Mouse (Mus musculus) frontal cortex, postnatal 10 days (tissue): ENCODE measurements around the gene Nemp1.

Experiments
- DNase-seq, 2 experiments: peaks; one replicate each; pipeline ENCODE4 v3.0.0; 2022; ENCODE audit warnings: low spot score in 2 of 2, mixed read lengths in 1 of 2

The Nemp1 gene

DNA sequence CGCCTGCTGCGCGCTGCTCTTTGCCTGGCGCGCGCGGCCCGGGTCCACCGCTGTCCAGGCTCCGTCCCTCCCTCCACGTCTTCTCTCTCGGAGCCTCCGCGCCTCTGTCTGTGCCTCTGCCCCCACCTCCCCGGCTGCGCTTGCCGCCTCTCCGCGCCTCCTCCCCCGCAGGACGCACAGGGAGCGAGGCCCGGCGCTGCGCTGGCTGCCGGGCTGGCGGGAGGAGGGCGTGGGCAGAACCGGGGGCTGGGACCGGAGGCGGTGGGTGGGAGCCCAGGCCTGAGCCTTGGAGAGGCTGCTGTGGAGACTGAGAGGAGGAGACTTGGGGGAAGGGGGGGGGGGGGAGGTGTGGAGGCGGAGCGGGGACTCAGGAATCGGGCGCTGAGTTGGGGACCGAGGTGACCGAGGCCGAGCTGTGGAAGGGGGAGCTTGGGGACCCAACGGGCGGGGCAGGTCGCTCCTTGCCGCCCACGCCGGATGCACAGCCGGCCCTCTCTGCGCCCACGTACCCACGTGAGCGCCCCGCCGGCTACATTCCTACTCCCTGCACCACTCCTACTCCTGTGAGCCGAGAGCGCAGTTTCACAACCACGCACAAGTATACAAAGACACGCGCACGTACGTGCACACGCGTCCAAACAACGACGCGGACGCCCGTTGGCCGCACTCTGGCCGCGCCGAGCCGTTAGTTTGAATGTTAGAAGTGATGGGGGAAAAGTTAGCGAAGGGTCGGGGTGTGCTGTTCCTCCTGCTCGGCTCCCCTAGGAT, at the start of gene Nemp1:
TSS of gene Nemp1 (plus strand) at position 401 of the 768 bp plus-strand sequence.
- peak; percentile 73 for DNase-seq

DNA sequence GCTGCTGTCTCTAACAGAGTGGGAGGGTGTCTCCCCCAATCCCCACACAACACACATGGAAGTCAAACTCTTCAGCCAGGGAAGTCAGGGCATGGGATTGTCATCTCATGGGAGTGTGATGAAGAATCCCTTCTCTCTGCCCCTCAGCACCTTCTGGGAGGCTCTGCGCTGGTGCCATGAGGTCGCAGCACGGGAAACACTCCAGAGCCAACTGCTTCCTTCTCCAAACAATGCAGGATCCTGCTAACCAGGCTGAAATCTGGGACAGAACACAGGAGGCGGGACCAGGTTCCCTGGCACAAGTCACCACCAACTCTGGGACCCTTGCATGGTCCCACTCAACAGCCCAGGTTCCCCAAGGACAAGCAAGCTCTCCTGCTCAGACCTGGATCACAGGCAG, 49.4 kb upstream of the Nemp1 start:
- DNase-seq: no peak

DNA sequence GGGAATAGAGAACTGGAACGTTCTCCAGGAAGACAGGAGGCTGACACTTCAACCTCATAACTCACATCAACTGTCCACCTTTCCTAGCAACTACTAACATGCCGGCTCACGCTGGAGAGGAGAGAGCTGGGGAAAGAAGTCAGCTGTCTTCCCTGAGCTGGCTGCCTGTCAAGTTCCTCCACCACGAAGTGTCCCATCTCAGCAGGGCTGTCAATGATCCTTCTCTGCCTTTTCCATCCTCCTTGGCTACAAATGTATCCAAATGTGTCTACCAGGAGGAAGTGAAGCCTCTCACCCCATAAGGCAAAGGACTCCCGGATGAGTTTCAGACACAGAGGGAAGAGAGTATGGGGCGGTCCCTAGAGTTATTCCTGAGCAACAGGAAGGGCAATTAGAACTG, 48.5 kb upstream of the Nemp1 start:
- DNase-seq: no peak

DNA sequence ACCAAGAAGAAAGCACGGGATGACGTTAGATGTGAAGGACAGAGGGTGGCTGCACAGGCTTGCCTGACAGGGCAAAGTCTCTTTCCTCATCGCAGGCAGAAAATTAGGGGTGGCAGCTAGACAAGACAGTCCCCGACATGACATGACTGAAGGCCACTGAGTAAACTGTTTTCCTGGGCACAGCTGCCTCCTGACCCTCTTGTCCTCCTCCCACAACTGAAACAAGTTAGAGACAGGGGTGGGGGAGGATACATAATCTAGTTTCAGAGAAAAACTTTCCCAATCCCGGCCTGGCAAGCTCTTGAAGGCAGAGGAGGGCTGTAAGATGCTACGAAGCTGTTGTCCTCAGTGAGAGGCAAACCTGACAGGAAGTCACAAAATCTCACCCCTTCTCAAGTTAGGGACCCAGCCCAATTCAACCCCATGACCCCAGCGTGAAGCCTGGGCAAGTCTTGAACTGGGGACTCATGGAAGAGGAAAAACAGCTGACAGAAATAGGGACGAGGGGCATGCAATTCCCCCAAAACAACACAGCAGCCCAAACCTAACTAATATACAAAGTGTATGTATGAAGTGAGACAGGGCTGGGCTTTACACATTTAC, 47.5 kb upstream of the Nemp1 start:
- no peak for DNase-seq

DNA sequence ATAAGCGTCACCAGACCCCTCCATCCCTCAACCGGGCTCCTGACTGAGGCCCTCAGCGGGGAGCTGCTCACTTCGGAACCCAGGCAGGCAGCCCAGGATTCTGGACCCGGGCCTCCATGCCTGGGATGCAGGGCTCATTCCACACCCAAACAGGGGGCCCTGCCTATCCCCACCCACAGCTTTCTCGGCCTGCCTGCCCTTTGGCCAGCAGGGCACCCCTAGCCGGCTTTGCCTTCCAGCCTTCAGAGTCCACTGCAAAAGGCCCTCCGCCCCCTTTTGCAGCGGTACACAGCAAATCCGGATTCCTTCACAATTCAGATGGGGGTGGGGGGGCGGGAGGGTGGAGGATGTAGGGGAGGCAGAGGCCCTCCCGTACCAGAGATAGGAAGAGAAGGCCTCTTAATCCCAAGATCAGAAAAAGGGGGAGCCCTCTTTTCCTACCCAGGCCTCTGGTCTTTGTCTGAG, 46.7 kb upstream of the Nemp1 start:
- peak in 1 of 2 experiments; percentile 33 for DNase-seq

DNA sequence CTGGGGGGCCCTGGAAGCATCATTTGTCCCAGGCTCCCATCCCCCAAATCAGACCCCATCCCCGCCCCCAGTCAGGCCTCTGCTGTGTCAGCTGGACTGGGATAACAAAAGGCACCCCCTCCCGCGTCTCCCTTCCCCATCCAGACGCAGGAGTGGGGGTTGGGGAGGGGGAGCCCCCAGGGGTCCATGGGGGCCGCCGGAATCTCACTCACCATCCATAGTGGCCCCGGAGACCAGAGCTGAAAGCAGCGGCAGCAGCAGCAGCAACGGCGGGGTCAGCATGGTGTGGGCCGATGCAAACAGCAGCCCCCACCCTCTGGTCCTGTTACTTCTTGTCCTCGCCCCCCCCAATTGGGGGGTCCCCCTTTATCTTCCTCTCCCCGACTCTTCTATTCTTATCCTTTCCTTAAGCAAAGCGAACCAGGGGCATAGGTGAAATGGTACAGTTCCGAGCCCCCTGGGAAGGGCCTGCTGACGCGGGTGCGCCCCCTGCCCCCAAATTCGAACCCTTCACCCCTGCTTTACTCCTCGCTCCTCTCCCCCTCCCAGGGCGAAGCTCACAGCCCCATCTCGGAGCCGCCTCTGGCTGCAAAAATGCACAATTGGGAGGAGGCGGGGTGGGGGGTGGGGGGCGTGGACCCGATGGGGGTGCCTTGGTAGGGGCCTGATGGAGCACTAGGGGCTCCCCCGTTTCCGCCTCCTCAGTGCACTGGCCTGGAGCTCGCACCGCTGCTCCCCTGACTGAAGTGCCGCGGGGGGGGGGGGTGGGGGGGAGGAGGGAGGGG, 46.1 kb upstream of the Nemp1 start, which contains the start of gene Lrp1:
TSS of gene Lrp1 (minus strand) at position 743 of the 785 bp plus-strand sequence.
- peak; percentile 63 to 66 for DNase-seq

DNA sequence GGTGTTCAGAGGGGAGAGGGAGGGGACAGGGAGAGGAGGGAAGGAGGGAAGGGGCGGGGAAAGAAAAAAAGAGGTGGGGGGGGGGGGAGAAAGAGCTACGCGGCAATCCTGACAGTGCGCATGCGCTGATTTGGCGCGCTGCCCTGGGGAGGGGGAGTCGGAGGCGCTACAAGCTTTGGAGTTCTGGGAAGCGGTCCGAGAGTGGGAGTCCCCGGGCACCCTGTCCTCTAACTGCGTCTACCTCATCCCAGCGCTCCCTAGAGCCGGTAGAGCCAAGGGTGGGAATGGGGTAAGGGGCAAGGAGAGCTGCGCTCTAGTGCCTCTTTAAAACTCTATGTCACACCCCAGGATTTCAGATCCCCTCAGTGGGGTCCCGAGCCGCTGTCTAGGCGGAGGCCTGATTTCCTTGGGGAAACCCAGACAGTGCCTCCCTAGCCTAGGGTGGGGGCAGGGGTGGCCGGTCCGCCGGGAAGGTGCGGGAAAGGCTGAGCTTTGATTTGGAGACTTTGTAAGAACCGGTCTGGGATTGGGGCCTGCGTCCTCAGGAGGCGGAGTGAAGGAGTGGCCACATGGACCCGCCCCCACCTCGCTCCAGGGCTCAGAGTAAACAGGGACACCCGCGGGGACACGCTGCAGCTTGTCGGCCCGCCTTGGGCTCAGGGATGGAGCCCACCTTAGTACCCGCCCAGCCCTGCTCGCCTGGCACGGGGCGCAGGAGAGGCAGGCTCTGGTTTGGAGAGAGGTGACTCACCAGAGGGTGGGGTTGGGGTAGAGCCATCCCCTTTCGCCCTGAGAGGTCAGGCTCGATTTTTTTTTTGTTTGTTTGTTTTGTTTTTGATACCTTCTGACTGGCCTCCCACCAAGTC, 45.3 kb upstream of the Nemp1 start:
- peak; percentile 86 to 88 for DNase-seq

DNA sequence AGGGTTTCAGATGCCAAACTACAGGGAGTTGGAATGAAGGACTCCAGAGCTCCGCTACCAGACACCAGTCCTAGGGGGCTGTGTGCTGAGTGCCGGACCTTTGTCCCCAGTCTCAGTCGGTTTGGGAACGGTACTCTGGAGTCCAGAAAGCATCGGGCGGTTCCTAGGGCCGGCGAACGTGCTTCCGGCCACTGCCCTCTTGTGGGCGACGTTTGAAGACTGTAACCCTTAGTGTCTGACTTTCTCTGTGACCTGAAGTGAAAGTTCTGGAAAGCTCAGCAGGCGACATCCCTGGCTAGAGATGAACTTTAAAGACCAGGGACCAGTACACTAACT, 44.7 kb upstream of the Nemp1 start:
- DNase-seq: no peak

DNA sequence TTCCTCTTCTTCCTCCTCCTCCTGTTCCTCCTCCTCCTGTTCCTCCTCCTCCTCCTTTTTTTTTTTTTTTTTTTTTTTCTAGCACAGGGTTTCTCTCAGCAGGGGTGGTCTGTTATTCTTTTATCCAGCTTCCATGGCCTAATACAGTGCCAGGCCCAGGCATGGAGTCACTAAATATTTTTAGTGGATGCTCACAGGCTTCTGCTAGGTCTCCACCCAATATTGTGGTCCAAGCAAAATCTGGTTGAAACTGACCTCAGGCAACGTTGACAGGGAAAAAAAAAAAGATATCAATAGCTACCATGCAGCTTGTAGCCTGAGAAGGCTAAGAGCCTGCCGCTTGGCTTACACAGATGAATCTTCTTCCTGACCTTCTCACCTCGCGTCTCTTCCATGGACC, 44.0 kb upstream of the Nemp1 start:
- no peak for DNase-seq

DNA sequence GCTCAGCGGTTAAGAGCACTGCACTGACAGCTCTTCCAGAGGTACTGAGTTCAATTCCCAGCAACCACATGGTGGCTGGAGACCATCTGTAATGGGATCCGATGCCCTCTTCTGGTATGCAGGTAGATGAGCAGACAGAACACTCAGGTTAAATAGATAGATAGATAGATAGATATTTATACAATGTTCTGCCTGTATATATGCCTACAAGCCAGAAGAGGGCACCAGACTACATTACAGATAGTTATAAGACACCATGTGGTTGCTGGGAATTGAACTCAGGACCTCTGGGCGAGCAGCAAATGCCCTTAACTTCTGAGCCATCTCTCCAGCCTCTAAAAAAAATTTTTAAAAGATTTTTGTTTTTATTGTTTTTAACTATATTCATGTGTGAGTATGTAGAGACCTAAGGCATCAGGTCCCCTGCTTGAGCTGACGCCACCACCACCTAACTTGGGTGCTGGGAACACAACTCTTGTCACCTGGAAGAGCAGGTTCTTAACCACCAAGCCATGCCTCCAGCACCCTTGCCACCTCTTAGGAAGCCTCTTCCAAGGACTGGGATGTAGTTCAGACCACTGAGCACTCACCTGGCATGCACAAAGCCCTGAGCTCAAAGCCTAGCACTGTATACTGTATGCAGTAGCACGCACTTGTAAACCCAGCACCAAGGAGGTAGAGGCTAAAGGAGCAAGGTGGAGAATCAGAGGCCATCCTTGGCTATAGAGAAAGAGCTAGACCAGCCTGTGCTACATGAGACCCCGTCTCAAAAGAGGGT, 43.1 kb upstream of the Nemp1 start:
- no peak for DNase-seq

DNA sequence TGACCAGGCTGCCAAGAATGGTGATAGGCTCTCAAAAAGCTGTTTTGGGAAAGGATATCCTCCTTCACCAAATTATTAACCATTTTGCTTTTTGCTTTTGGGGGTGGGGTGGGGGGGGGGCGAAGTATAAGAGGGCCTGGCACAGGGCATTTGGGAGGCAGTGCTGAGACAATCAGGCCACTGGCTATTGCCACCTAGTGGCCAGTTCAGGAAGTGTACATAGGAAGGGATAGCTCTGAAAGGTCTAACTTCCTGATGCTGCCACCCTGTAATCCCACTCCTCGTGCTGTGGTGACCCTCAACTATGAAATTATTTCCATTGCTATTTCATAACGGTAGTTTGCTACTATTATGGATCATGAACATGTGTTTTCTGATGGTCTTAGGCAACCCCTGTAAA, 40.3 kb upstream of the Nemp1 start:
- DNase-seq: peak in 1 of 2 experiments; percentile 35

DNA sequence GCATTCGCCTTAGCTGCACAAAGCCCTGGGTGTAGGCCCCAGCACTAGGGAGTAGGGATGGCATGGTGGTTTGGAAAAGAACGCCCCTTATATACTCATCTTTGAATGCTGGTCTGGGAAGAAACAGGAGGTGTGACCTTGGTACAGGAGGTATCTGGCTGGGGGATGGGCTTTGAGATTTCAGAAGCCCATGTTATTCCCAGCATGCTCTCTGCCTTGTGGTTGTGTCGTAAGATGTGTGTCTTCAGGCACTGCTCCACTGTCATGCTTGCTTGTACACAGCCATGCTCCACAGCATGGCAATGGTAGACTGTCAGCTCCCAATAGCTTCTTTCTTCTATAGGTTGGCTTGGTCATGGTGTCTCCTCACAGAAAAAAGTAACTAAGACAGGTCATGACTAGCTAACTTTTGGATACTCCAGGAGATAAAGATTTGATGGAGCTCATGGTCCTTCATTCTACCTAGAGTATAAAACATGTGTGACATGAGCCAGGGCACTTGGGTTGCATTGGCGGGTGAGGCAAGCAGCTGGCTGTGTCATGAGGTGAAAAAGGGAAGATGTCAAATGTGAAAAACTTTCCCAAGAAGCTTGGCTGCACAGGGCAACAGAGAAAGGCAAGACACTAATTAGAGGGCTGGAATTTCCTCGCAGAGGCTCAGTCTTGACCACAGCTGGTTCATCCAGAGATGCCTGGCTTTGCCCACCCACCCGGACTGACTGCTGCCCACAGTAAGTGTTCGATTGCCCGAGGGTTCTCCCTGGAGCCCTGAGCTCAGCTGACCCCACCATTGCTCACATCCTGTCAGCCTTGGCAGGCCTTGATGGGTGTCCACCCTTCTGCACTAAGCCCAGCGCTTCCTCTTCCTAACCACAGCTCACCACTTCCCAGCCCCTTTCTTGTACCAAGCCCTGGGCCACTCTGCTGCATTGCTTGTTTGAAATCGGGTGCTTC, 35.2 kb upstream of the Nemp1 start:
- DNase-seq: no peak

DNA sequence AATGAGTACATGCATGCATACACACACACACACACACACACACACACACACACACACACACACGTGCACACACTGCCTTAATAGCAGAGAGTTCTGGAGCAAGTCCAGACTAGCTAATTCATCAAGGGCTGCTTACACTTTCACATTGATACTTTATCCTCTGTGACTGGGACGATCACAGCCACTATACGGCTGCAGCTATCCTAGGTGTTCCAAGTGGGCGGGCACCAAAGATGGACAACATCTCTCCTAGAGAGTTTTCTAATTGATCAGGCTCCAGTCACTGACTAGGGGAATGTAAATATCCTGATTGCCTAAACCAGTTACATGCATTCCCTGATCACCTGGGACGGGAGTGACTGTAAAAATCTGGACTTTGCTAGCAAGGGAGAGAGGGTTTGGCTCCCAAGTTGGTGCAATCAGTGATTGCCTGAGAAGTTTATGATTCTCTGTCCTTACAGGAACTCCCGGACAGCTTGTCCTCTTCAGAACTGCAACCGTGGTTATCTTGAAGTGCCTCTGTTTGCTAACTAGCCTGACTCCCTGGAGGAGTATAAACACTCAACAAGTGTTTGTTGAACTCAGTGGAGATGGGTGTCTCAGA, 33.9 kb upstream of the Nemp1 start:
- no peak for DNase-seq

DNA sequence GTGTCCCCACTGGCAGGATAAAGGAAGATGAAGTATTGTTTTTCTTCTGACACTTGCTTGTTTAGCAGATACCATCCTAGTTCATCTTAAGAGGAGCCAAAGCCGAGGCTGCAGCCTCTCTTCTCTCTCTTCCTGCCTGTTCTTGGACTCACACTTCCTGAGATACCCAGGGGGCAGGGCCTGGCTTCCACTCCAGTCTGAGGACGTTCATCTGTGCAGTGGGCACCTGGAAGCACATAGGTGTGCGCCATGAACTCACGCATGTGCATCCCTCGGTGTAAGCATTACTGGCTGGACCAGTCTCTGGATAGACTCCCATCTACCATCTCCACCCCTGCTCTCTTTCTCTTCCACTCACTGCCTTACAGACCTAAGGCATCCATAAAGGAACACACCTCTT, 26.3 kb upstream of the Nemp1 start:
- no peak for DNase-seq

DNA sequence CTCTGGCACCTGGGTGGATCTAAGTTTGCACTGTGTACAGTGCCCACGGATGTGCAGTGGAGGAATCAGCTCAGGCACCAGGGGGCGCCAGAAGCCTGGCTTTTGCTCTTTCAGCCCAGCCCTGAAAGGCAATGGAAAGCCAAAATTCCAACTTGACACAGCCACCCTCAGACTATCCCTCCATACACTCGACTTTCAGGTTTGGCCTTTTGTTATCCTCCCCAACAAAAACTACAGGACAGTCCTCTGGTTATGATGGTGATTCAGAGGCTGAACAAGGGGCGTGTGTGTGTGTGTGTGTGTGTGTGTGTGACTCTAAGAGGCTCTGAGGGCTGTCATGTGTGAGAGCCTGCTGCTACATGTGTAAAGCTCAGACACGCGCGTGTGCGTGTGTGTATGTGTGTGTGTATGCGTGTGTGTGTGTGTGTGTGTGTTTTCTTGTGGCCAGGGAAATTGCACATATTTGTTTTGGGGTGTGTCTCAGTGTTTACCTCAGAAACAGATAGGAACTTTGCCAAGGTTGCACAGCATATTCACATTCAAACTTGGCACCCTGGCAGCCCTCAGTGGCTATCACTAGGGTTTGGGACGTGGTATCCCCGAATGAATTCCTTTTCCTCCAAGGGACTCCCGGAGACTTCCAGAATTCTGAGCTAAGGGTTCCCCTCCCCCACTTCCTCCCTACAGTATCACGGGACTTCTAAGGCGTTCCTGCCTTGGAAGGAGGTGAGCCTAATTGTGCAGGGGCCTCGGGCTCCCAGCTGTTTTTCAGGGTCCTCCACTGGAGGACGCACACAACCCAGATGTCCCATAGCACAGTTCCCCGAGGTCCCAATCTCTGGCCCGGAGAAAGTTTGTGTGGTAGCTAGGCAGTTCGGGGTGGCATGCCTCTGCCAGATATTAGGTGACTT, 24.6 kb upstream of the Nemp1 start:
- DNase-seq: peak; percentile 43 to 80

DNA sequence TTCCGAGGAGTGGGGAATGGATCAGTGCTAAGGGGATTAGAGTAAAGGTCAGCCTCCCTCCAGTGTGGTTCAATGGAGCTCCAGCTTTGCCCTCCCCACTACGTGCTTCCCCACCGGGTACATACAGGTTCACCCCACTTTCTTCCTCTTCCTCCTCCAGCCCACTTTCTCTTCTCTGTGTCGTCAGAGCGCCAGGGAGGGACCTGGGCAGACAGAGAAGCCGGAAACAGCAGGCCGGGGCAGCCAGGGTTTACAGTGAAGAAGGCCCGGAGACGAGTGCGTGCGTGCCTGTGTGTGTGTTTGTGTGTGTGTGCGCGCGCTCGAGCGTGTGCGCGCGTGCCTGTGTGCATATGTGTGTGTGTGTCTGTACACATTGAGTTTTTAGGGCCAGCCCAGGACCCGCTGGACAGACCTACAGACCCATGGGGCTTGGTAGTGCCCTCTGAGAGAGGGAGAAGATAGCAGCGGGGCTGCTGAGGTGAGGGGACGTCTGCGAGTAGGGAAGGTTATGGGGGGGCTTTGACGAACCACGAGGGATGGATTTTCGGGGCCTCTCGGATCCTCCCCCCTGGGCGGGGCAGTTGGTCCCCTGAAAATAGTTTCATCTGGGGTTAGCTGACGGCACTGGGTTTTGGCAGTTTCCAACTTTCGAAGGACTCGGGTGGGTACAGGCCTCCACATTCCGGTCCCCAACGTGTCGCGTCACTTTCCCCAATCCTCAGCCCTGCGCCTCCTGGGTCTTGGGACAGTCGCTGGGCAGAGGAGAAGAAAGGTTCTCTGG, 23.7 kb upstream of the Nemp1 start, which contains the start of gene Stat6:
TSS of gene Stat6 (plus strand) at position 215 of the 781 bp plus-strand sequence.
- peak in 1 of 2 experiments; percentile 42 for DNase-seq

DNA sequence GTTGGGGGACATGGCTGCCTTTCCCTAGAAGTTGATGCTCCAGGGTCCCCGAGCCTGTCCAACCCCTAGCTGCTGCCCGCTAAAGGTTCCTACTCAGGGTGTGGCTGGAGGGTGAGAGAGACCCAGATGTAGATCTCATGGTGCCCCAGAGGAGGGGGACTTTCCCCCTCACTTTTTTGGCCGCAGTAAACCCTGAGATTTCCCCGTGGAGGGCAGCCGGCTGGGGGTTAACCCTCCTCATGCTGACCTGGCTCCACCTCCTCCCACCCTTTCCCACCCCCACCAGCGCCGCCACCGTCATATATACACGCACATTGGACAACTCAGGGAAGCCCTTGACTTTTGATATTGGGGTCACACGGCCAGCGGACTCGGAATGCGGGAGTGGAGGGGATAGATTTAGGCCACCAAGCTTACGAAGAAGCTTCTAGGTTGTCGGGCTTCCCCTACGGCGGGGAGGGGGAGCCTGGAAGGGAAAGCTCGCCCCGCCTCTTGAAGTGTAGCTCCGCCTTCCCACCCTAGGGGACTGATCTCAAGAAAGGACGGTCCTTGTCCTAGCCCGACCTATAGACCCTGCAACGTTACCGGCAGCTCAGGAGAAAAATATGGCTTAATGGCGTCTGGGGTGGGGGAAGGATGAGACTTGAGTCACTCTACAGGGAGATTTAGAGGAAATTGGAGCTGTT, 23.0 kb upstream of the Nemp1 start:
- DNase-seq: no peak
